Mouse (Mus musculus): ENCODE measurements at regions not wholly inside any gene's neighbourhood (a gene's known extent, or its start where the extent isn't known, plus 50 kb on each side); places are given as distances from the start of the nearest gene placed in this dataset.

DNA sequence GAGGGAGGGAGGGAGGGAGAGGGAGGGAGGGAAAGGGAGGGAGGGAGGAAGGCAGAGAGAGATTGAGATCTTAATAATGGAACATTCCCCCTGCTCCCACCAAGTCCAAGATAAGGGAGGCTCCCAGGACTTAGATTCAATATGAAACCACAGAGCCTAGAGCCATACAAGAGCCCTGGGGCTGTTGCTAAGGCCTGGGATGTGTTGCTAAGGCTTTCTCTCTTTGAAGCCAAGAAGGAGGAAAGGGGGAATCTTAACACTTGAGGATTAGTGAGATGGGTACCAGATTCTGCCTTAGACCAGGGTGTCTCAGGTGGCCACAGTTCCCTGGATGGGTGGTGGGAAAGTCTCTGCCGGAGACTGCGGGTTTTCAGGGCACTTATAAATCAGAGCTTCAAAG lies 64.8 kb upstream of the L3mbtl4 start:
- Histone ChIP-seq H3K36me3 (ENCODE audit: control insufficient read depth, insufficient read depth, low read length) (no peaks in the 10 kb centered on the region), H3K4me2 (replicated peaks; ENCODE audit: low read depth, low read length, severe bottlenecking) (no peak overlapping the region), H3K27ac (replicated peaks; ENCODE audit: low read depth, low read length) (no peak overlapping the region), H3K4me1 (ENCODE audit: control insufficient read depth, insufficient read depth, low read length) (0 out of 2 replicates have a peak, but pooled peaks cover 7% of the 10 kb centered on the region), H3K9ac (ENCODE audit: low read depth, low read length, severe bottlenecking) (no peak overlapping the region), H3K9me3 (ENCODE audit: control insufficient read depth, low read length) (no peaks in the 10 kb centered on the region), H3K27me3 (ENCODE audit: control insufficient read depth, insufficient read depth, low read length) (no peaks in the 10 kb centered on the region), H3K4me3 (replicated peaks; ENCODE audit: low read length) (no peak overlapping the region)
- DNase-seq (ENCODE audit: low spot score) (no peak), ATAC-seq (ENCODE audit: low FRiP score, low read depth) (no peak)
- TF ChIP-seq POLR2A (IDR thresholded peaks at IDR 0.05; ENCODE audit: borderline replicate concordance, extremely low read depth, insufficient read depth, insufficient read length) = no peak
- 21% methylated on average over 2 of the region's 2 CpGs for WGBS

DNA sequence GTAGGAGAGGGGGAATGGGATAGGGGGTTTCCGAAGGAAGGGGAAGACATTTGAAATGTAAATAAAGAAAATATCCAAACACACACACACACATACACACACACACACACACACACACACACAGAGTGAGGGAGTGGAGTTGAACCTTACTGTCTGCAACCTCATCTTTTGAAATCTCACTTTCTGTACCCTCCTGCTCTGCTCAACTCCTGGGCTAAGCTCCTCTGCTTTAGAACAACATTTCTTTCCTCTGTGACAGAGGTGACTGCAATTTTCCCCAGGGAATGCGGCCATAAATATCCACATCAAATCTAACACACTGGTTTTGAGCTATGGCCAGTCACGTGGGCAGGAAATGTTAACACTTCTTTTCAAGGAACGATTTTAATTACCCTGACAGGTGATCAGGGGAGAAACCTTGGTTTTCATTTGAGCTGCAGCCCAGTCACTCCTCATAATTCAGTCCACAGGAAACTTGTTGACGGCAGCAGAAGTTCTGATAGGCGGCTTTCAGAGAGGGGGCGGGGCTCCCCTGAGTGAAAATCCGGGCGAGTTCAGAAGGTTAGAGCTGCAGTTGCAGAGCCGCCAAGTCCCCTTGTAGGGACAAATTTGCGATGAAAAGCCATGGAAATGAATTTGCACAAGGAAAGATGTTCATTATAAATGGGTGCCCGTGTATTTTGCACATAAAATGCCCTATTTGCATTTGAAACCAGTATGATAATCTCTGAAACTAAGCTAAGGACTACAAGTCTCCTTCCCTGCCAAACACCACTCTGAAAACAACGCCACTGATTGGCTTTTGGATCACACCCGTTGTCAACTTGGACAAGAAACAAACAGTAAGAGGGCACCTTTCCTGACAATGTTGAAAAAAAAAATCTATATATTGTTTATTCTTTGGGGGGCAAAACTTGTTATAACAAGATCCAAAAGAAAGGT lies 63.0 kb upstream of the L3mbtl4 start:
- TF ChIP-seq POLR2A (IDR thresholded peaks at IDR 0.05; ENCODE audit: borderline replicate concordance, extremely low read depth, insufficient read depth, insufficient read length) = no peak
- H3K4me3 ChIP-seq (replicated peaks; ENCODE audit: low read length) = 0 out of 2 replicates have a peak overlapping the region, but pooled peaks have one; percentile 2
- WGBS = 11% methylated on average over 14 of the region's 14 CpGs
- 0 out of 2 replicates have a peak, but pooled peaks have one; percentile 30 for ATAC-seq (ENCODE audit: low FRiP score, low read depth)
- H3K9me3 ChIP-seq (ENCODE audit: control insufficient read depth, low read length) = no peaks in the 10 kb centered on the region
- peak; percentile 47 for DNase-seq (ENCODE audit: low spot score)
- H3K27me3 ChIP-seq (ENCODE audit: control insufficient read depth, insufficient read depth, low read length) = no peaks in the 10 kb centered on the region
- H3K27ac ChIP-seq (replicated peaks; ENCODE audit: low read depth, low read length) = no peak overlapping the region
- no peaks in the 10 kb centered on the region for H3K36me3 ChIP-seq (ENCODE audit: control insufficient read depth, insufficient read depth, low read length)
- H3K4me1 ChIP-seq (ENCODE audit: control insufficient read depth, insufficient read depth, low read length) = 0 out of 2 replicates have a peak, but pooled peaks cover 7% of the 10 kb centered on the region
- no peak overlapping the region for H3K9ac ChIP-seq (ENCODE audit: low read depth, low read length, severe bottlenecking)
- H3K4me2 ChIP-seq (replicated peaks; ENCODE audit: low read depth, low read length, severe bottlenecking) = peak overlapping the region; percentile 33

DNA sequence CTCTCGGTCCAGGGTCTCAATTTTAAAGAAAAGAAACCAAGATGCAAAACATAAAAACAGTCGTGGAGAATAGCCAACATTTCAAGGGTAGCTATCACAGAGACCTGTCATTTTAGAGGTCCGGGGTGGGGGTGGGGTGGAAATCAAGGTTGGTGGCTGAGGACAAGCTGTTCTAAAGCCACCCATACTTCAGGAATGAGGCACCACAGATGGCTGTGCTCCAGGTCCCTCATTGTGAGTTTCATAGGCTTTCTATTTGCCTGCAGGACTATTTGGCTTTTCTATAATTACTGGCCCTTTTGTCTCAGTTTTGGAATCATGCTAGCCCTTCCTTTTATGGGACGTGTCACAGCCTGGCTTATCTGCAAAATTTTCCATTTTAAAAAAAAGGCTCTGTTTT lies 55.4 kb upstream of the L3mbtl4 start:
- no peak for DNase-seq (ENCODE audit: low spot score)
- H3K27me3 ChIP-seq (ENCODE audit: control insufficient read depth, insufficient read depth, low read length) = no peaks in the 10 kb centered on the region
- WGBS = 74% methylated on average over 4 of the region's 4 CpGs
- ATAC-seq (ENCODE audit: low FRiP score, low read depth) = no peak
- H3K9ac ChIP-seq (ENCODE audit: low read depth, low read length, severe bottlenecking) = no peak overlapping the region
- no peak for TF ChIP-seq POLR2A (IDR thresholded peaks at IDR 0.05; ENCODE audit: borderline replicate concordance, extremely low read depth, insufficient read depth, insufficient read length)
- no peaks in the 10 kb centered on the region for H3K9me3 ChIP-seq (ENCODE audit: control insufficient read depth, low read length)
- no peaks in the 10 kb centered on the region for H3K4me1 ChIP-seq (ENCODE audit: control insufficient read depth, insufficient read depth, low read length)
- H3K36me3 ChIP-seq (ENCODE audit: control insufficient read depth, insufficient read depth, low read length) = no peaks in the 10 kb centered on the region
- no peak overlapping the region for H3K4me2 ChIP-seq (replicated peaks; ENCODE audit: low read depth, low read length, severe bottlenecking)
- H3K4me3 ChIP-seq (replicated peaks; ENCODE audit: low read length) = no peak overlapping the region
- no peak overlapping the region for H3K27ac ChIP-seq (replicated peaks; ENCODE audit: low read depth, low read length)

DNA sequence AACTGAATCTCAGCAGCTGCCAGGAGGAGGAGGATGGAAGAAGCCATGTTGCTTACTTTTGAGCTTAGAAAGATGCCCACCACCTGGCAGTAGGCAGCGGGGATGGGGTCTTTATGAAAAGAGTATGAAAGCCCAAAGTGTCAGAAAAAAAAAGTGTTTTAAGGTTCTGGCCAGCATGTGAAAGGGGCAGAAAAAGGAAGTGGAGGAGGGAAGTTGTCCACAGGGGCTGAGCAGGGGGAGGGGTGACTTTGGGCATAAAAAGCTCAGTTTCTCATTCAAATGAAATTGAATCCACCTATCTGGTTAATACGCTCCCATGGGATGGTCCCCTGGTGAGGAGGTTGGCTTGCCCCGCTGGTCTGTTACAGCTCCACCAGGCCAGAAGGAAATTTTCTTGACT lies 50.4 kb upstream of the L3mbtl4 start:
- H3K4me3 ChIP-seq (replicated peaks; ENCODE audit: low read length) = no peak overlapping the region
- no peaks in the 10 kb centered on the region for H3K4me1 ChIP-seq (ENCODE audit: control insufficient read depth, insufficient read depth, low read length)
- 90% methylated on average over 3 of the region's 3 CpGs for WGBS
- H3K9me3 ChIP-seq (ENCODE audit: control insufficient read depth, low read length) = no peaks in the 10 kb centered on the region
- no peak for TF ChIP-seq POLR2A (IDR thresholded peaks at IDR 0.05; ENCODE audit: borderline replicate concordance, extremely low read depth, insufficient read depth, insufficient read length)
- DNase-seq (ENCODE audit: low spot score) (no peak), ATAC-seq (ENCODE audit: low FRiP score, low read depth) (no peak)
- H3K4me2 ChIP-seq (replicated peaks; ENCODE audit: low read depth, low read length, severe bottlenecking) = no peak overlapping the region
- no peak overlapping the region for H3K9ac ChIP-seq (ENCODE audit: low read depth, low read length, severe bottlenecking)
- H3K27ac ChIP-seq (replicated peaks; ENCODE audit: low read depth, low read length) = no peak overlapping the region
- no peaks in the 10 kb centered on the region for H3K36me3 ChIP-seq (ENCODE audit: control insufficient read depth, insufficient read depth, low read length)
- H3K27me3 ChIP-seq (ENCODE audit: control insufficient read depth, insufficient read depth, low read length) = no peaks in the 10 kb centered on the region

Data from limb, embryonic 14.5 days (tissue).